Mouse (Mus musculus) embryonic facial prominence, embryonic 13.5 days (tissue): Measurements from ENCODE around the gene Dpysl4. TPM values are rescaled to one million over a fixed set of nuclear protein-coding genes. Genes with fewer than 3 reads are reported as not detected.

Source experiments
- ATAC-seq: fragments of 200-750 bp; cut with Nextera tagmentation; 2 replicates; pipeline ENCODE4 v1.8.0; 2017; ENCODE audit warnings: low read depth; ENCODE audit not compliant: insufficient number of reproducible peaks, insufficient read depth, low FRiP score, low TSS enrichment
- H3K27ac ChIP-seq: fragments of 300-500 bp; sonication (generic); 2 replicates; pipeline ENCODE4 v1.5.1; 2015; ENCODE audit warnings: moderate library complexity, mild to moderate bottlenecking, inconsistent platforms
- H3K27me3 ChIP-seq: fragments of 300-500 bp; sonication (generic); 2 replicates; pipeline ENCODE4 v1.6.1; 2015; ENCODE audit warnings: mild to moderate bottlenecking, inconsistent platforms
- H3K36me3 ChIP-seq: fragments of 300-500 bp; sonication (generic); 2 replicates; pipeline ENCODE4 v1.6.1; 2015; ENCODE audit warnings: mild to moderate bottlenecking, inconsistent platforms
- H3K4me1 ChIP-seq: fragments of 300-500 bp; sonication (generic); 2 replicates; pipeline ENCODE4 v1.6.1; 2015; ENCODE audit warnings: inconsistent platforms
- H3K4me2 ChIP-seq: fragments of 300-500 bp; sonication (generic); 2 replicates; pipeline ENCODE4 v1.6.1; 2015; ENCODE audit warnings: moderate library complexity, mild to moderate bottlenecking, inconsistent platforms
- H3K4me3 ChIP-seq: fragments of 300-500 bp; sonication (generic); 2 replicates; pipeline ENCODE4 v1.5.1; 2015; ENCODE audit warnings: mild to moderate bottlenecking, inconsistent platforms
- H3K9ac ChIP-seq: fragments of 300-500 bp; sonication (generic); 2 replicates; pipeline ENCODE4 v1.6.1; 2015; ENCODE audit warnings: mild to moderate bottlenecking, inconsistent platforms
- H3K9me3 ChIP-seq: fragments of 300-500 bp; sonication (generic); 2 replicates; pipeline ENCODE4 v1.6.1; 2016; ENCODE audit warnings: inconsistent platforms
- WGBS: fragments of 180-500 bp; shearing (Covaris S2); methylation state at CpG from one replicate; pipeline ENCODE4 v1.1.7; 2015; ENCODE audit warnings: mixed read lengths; 5-methylcytosine and 5-hydroxymethylcytosine counted together
- polyA plus RNA-seq: library from polyadenylated mRNA; unstranded; fragments of >200 nt; fragmentation: Nextera tagmentation; extraction: Ambion mirVana; gene quantifications from 2 replicates; pipeline ENCODE4 v1.2.1, GENCODE M21; 2015

Dpysl4 gene
- 24.1 and 27.9 TPM in 2 replicates for polyA plus RNA-seq

DNA sequence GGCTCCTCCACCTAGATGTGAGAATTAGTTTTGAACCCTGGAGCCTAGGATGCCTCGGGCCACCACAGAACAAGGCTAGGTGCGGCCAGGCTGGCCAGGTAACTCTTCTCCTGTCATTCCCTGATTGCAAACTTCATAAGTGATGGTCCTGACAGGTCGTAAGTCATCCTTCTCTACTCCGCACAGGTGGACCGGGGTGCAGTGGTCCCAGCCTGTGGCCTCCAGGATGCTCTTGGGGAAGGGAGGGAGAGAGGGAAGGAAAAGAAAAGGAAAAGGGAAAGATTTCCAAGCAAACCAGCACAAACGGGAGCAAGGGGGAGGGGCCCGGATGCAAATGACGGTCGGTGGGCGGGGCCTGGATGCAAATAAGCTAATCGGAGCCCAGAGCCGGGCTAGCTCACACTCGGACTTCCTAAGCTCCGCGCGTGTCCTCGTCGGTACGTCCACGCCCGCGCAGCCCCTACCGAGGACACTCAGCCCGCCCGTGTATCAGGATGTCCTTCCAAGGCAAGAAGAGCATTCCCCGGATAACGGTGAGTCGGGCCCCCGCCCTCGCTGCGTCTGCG, at the start of gene Dpysl4:
TSS of gene Dpysl4 (plus strand) at position 373 of the 566 bp plus-strand sequence.
- Histone ChIP-seq H3K9ac (peak within 1 kb of the TSS; percentile 83), H3K4me3 (peak within 1 kb of the TSS; percentile 70), H3K9me3 (no peaks in the 10 kb centered on the region), H3K36me3 (peaks cover 4% of the 10 kb centered on the region), H3K4me1 (peaks cover 24% of the 10 kb centered on the region), H3K4me2 (peak within 1 kb of the TSS; percentile 83), H3K27me3 (peaks cover 41% of the 10 kb centered on the region), H3K27ac (no peak within 1 kb of the TSS)
- WGBS = 6% methylated on average over 32 of the region's 32 CpGs
- peak; percentile 57 for ATAC-seq

DNA sequence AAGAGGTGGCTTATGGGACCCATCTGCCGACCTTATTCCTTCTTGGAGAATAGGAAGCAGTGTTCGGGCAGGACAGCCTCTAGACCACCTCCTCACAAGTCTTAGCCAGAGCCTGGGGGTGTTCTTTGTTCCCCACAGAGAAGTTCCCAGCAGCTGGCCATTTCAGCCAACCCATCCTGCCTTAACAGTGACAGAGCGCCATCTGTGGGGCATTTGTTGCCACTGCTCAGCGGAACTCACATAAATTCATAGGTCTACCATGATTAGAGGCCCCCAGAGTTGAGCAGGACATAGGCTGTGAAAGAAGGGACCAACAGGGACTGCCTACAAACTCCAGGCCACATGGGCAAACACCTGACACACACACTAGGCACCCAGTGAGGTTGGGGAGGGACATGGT, 22.4 kb upstream of the Dpysl4 start:
- no peak overlapping the region for H3K27ac ChIP-seq
- H3K9me3 ChIP-seq = no peaks in the 10 kb centered on the region
- no peak overlapping the region for H3K4me2 ChIP-seq
- ATAC-seq = no peak
- no peak overlapping the region for H3K9ac ChIP-seq
- no peak overlapping the region for H3K4me3 ChIP-seq
- no peaks in the 10 kb centered on the region for H3K36me3 ChIP-seq
- 48% methylated on average over 4 of the region's 4 CpGs for WGBS
- no peaks in the 10 kb centered on the region for H3K4me1 ChIP-seq
- H3K27me3 ChIP-seq = no peaks in the 10 kb centered on the region

DNA sequence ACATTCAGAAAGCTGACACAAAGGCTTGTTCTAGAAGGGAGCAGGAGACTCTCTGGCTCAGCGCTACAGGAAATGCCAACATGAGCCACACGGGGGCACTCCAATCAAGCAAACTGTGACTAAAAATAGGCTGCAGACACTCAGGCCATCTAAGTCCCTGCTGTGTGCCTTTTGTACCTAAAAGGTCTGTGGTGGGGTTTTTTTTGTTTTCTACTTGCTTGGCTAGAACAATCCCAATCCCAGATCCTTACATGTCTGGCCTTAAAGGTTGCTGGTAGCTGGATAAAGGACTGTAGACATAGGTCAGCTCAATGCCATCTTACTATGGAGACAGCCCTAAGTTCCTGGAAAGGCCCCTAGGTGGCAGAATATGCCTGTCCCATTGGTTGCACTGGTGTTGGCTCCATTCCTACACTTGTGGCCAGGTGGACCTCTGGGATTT, 17.6 kb upstream of the Dpysl4 start:
- Histone ChIP-seq H3K27ac (no peak overlapping the region), H3K36me3 (no peaks in the 10 kb centered on the region), H3K4me2 (no peak overlapping the region), H3K9ac (no peak overlapping the region), H3K9me3 (no peaks in the 10 kb centered on the region), H3K4me3 (no peak overlapping the region), H3K4me1 (no peaks in the 10 kb centered on the region), H3K27me3 (no peaks in the 10 kb centered on the region)
- 0 out of 2 replicates have a peak, but pooled peaks have one; percentile 45 for ATAC-seq
- WGBS = 1% methylated on average over 2 of the region's 2 CpGs

DNA sequence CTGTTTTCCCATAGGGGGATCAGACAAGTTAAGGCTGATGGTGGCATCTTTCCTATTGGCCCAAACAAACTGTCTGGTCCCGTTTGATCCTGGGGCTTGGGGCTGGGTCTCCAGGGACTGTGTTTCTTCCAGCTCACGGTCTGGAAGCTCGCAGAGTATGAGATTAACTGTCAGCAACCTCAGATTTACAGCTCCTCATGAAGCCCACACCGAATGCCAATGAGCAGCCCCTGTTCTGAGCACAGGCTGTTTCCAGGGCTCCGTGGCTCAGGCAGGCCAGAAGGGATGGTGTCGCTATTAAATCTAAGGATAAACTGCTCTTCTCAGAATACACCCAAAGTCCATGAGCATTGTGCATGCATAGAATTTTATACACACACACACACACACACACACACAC, 11.6 kb upstream of the Dpysl4 start:
- no peak overlapping the region for H3K4me2 ChIP-seq
- peaks cover 6% of the 10 kb centered on the region for H3K4me1 ChIP-seq
- no peaks in the 10 kb centered on the region for H3K36me3 ChIP-seq
- no peaks in the 10 kb centered on the region for H3K9me3 ChIP-seq
- H3K9ac ChIP-seq = no peak overlapping the region
- no peak for ATAC-seq
- 0 out of 2 replicates have a peak, but pooled peaks cover 8% of the 10 kb centered on the region for H3K27me3 ChIP-seq
- no peak overlapping the region for H3K4me3 ChIP-seq
- WGBS = 51% methylated on average over 6 of the region's 6 CpGs
- H3K27ac ChIP-seq = no peak overlapping the region

GRCm38 (mm10) chr7:139075054-139075794, 10.6 kb upstream of the Dpysl4 start:
- H3K27ac ChIP-seq = no peak overlapping the region
- H3K4me1 ChIP-seq = peaks cover 6% of the 10 kb centered on the region
- H3K9ac ChIP-seq = no peak overlapping the region
- H3K27me3 ChIP-seq = 0 out of 2 replicates have a peak, but pooled peaks cover 8% of the 10 kb centered on the region
- H3K9me3 ChIP-seq = no peaks in the 10 kb centered on the region
- ATAC-seq = no peak
- H3K4me3 ChIP-seq = no peak overlapping the region
- no peak overlapping the region for H3K4me2 ChIP-seq
- H3K36me3 ChIP-seq = no peaks in the 10 kb centered on the region
- WGBS = 43% methylated on average over 14 of the region's 14 CpGs

GRCm38 (mm10) chr7:139077283-139077682, 8.5 kb upstream of the Dpysl4 start:
- 15% methylated on average over 7 of the region's 7 CpGs for WGBS
- Histone ChIP-seq H3K9me3 (no peaks in the 10 kb centered on the region), H3K27ac (no peak overlapping the region), H3K27me3 (0 out of 2 replicates have a peak, but pooled peaks cover 8% of the 10 kb centered on the region), H3K4me1 (peaks cover 6% of the 10 kb centered on the region), H3K4me3 (no peak overlapping the region), H3K4me2 (no peak overlapping the region), H3K9ac (no peak overlapping the region), H3K36me3 (no peaks in the 10 kb centered on the region)
- ATAC-seq = no peak

GRCm38 (mm10) chr7:139078181-139078580, 7.6 kb upstream of the Dpysl4 start:
- no peak overlapping the region for H3K4me2 ChIP-seq
- no peak overlapping the region for H3K9ac ChIP-seq
- no peak overlapping the region for H3K4me3 ChIP-seq
- peaks cover 6% of the 10 kb centered on the region for H3K4me1 ChIP-seq
- H3K27ac ChIP-seq = no peak overlapping the region
- no peaks in the 10 kb centered on the region for H3K9me3 ChIP-seq
- ATAC-seq = no peak
- no peaks in the 10 kb centered on the region for H3K36me3 ChIP-seq
- whole genome bisulfite sequencing = 57% methylated on average over 6 of the region's 6 CpGs
- 0 out of 2 replicates have a peak, but pooled peaks cover 8% of the 10 kb centered on the region for H3K27me3 ChIP-seq

DNA sequence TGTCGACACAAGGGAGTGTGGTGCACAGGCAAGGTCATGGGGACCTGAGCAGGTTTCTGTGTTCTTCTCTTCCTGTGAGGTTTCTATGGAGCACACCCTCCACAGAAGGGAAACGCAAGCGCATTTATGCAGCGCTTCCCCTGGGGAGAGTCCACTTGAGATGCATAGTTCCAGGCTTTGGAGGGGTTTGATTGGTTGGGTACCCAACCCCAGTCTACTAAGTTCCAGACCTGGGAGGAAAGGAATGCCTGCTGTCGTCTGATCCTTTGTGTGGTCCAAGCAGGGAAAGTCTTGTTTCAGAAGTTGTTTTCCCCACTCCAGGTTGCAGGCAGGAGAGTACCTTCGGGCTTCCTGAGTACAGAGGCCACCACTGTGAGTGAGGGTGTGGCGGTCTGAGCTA, 6.7 kb upstream of the Dpysl4 start:
- Histone ChIP-seq H3K36me3 (no peaks in the 10 kb centered on the region), H3K4me3 (no peak overlapping the region), H3K9me3 (no peaks in the 10 kb centered on the region), H3K27ac (no peak overlapping the region), H3K4me2 (no peak overlapping the region), H3K9ac (no peak overlapping the region), H3K27me3 (0 out of 2 replicates have a peak, but pooled peaks cover 8% of the 10 kb centered on the region), H3K4me1 (peaks cover 6% of the 10 kb centered on the region)
- 66% methylated on average over 7 of the region's 7 CpGs for WGBS
- no peak for ATAC-seq

DNA sequence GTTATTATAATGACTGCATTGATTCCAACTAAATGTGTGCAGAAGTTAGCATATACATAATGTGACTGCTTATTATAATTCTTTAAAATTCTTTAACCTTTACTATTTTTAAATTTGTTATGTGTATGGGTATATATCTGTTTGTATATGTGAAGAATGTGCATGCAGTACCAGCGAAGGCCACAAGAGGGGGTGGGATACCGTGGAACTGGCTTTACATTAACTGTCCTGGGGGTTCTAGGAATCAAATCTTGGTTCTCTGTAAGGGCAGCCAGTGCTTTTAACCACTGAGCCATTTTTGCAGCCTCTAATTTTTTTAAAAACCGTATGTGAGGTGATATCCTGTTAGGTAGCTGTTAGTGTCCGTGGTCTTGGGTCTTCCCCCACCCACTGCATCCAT, 5.1 kb upstream of the Dpysl4 start:
- no peak for ATAC-seq
- Histone ChIP-seq H3K36me3 (no peaks in the 10 kb centered on the region), H3K9ac (no peak overlapping the region), H3K9me3 (no peaks in the 10 kb centered on the region), H3K27ac (no peak overlapping the region), H3K4me2 (no peak overlapping the region), H3K4me1 (peaks cover 9% of the 10 kb centered on the region), H3K27me3 (peaks cover 21% of the 10 kb centered on the region), H3K4me3 (no peak overlapping the region)
- WGBS = 69% methylated on average over 4 of the region's 4 CpGs

DNA sequence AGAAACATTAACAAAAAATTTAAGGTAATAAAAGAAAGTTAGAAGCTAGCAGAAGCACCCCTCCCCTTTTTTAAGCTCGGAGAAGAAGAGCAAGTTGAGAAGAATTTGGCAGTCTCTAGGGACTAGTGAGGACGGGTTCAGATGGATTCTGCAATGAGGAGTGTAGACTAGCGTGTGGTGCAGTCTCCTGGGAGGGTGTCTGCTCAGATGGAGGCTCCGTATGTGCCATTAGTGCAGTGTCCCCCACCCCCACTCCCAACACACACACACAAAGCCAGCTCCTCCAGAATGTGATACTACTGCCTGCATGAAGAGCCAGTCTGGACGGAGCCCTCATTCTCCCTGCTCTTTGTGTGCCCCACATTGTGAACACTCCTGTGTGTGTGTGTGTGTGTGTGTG, 4.6 kb upstream of the Dpysl4 start:
- H3K4me1 ChIP-seq = peaks cover 9% of the 10 kb centered on the region
- H3K27ac ChIP-seq = no peak overlapping the region
- no peaks in the 10 kb centered on the region for H3K9me3 ChIP-seq
- H3K27me3 ChIP-seq = peaks cover 23% of the 10 kb centered on the region
- no peaks in the 10 kb centered on the region for H3K36me3 ChIP-seq
- H3K4me3 ChIP-seq = no peak overlapping the region
- no peak overlapping the region for H3K9ac ChIP-seq
- ATAC-seq = no peak
- 48% methylated on average over 5 of the region's 5 CpGs for WGBS
- H3K4me2 ChIP-seq = no peak overlapping the region

GRCm38 (mm10) chr7:139082281-139082680, 3.5 kb upstream of the Dpysl4 start:
- WGBS = 75% methylated on average over 8 of the region's 8 CpGs

DNA sequence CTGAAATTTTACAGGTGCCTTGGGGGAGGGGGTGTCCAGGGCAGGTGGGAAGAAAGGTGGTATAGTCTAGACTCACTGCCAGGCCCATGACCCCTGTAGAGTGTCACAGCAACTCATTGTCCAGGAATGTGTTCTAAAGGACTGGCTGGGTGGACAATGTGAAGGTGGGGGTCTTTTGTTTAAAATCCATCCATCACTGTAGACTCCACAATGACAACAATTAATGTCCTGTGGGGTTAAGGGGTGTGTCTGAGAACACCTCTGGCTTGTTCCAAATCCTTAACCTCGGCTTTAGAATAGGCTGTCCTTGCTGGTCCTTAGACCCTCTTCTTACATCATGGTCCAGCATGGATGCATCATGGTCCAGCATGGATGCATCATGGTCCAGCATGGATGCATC, 1.5 kb upstream of the Dpysl4 start:
- peaks cover 24% of the 10 kb centered on the region for H3K4me1 ChIP-seq
- no peak overlapping the region for H3K27ac ChIP-seq
- peaks cover 41% of the 10 kb centered on the region for H3K27me3 ChIP-seq
- no peak overlapping the region for H3K4me3 ChIP-seq
- H3K36me3 ChIP-seq = no peaks in the 10 kb centered on the region
- no peak for ATAC-seq
- no peak overlapping the region for H3K9ac ChIP-seq
- no peaks in the 10 kb centered on the region for H3K9me3 ChIP-seq
- WGBS = 67% methylated on average over 1 of the region's 1 CpGs
- H3K4me2 ChIP-seq = no peak overlapping the region

More at GRCm38 (mm10) chr7:139082281-139082680, 3.5 kb upstream of the Dpysl4 start:
- Histone ChIP-seq H3K36me3 (no peaks in the 10 kb centered on the region), H3K9me3 (no peaks in the 10 kb centered on the region), H3K4me3 (no peak overlapping the region), H3K27ac (no peak overlapping the region), H3K9ac (no peak overlapping the region), H3K27me3 (peaks cover 30% of the 10 kb centered on the region), H3K4me2 (no peak overlapping the region), H3K4me1 (peaks cover 18% of the 10 kb centered on the region)
- no peak for ATAC-seq
